Comparison of ENCODE assay signal across 8 mouse cellular contexts in the genomic region with DNA sequence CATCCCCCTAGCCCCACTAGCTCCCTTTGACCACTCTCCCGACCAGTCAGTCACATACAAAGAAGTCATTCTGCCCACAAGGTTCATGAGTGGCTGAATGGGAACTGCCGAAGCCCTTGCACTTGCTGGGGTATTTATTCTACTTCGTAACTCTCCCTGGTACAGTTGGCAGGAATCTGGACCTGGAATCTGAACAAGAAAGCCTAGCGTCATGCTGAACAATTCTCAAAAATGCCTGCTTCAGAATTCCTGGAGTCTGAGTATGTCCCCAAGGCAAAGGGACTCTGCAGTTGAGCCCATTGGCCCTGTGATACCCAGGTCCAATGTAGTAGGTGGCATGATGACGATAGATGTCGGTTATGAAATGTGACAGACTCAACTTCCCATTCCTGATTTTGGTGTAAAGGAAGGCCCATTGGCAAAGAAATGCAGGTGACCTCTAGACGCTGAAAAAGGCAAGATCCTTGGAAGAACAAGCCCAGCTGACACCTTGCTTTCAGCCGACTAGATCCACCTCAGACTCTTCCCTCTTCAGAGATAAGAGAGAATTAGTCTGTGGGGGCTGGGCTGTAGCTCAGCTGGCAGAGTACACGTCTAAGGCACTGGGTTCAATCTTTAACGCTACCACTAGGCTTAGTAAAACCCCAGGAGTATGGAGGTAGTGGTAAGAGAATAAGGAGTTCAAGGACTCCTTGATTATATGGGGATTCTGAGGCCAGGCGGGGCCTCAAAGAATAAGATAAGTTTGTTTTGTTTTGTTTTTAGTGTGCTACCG. TPM values are rescaled to one million over a fixed set of nuclear protein-coding genes. Genes with fewer than 3 reads are reported as not detected.
DNase-seq lines count a peak whose midpoint lies in the region; ATAC-seq and TF ChIP-seq lines count a peak whose summit lies in the region.

No protein-coding gene starts in this region.

- no peak for DNase-seq in kidney, postnatal 0 days (ENCODE audit: low spot score)
- DNase-seq in hindbrain, postnatal 0 days (ENCODE audit: low spot score): no peak
- DNase-seq in gastrocnemius, postnatal 36 days: no peak
- DNase-seq in cerebellum, adult 11-12 months: no peak

- H3K9ac ChIP-seq in kidney, postnatal 0 days (ENCODE audit: low read depth, low read length): no peak overlapping the region
- no peak overlapping the region for H3K9ac ChIP-seq in kidney, embryonic 16.5 days (replicated peaks; ENCODE audit: low read length)
- H3K9ac ChIP-seq in hindbrain, postnatal 0 days (replicated peaks; ENCODE audit: low read length): no peak overlapping the region

- no peak for ATAC-seq in kidney, postnatal 0 days (replicated peaks; ENCODE audit: low FRiP score, low read depth)
- no peak for ATAC-seq in kidney, embryonic 16.5 days (ENCODE audit: low FRiP score, low TSS enrichment)
- ATAC-seq in common myeloid progenitor, adult 5-6 weeks (replicated peaks; ENCODE audit: low read depth, poor library complexity, severe bottlenecking): 0 out of 2 replicates have a peak, but pooled peaks have one; percentile 16
- no peak for ATAC-seq in hindbrain, postnatal 0 days
- ATAC-seq in megakaryocyte-erythroid progenitor cell, adult 5-6 weeks (replicated peaks; ENCODE audit: low FRiP score, low TSS enrichment, poor library complexity, severe bottlenecking): peak; percentile 51
- ATAC-seq in inflammation-experienced regulatory T-cells, adult 6 months: no peak

- TF ChIP-seq CTCF in kidney, postnatal 0 days (IDR thresholded peaks at IDR 0.05; ENCODE audit: low read depth): no peak
- no peak for TF ChIP-seq CTCF in hindbrain, postnatal 0 days (IDR thresholded peaks at IDR 0.05; ENCODE audit: low read depth)

- H3K4me1 ChIP-seq in kidney, postnatal 0 days (replicated peaks; ENCODE audit: insufficient read depth, low read length): peaks cover 10% of the 10 kb centered on the region; the same call in 1 of the 2 replicates
- H3K4me1 ChIP-seq in kidney, embryonic 16.5 days (ENCODE audit: insufficient read depth, low read length): peaks cover 17% of the 10 kb centered on the region
- peaks cover 11% of the 10 kb centered on the region; the same call in 1 of the 2 replicates for H3K4me1 ChIP-seq in hindbrain, postnatal 0 days (ENCODE audit: insufficient read depth, low read length)

- peak overlapping the region; percentile 97; the same call in 1 of the 2 replicates for H3K4me2 ChIP-seq in kidney, postnatal 0 days (ENCODE audit: low read length)
- no peak overlapping the region for H3K4me2 ChIP-seq in kidney, embryonic 16.5 days (replicated peaks; ENCODE audit: low read depth, low read length)
- peak overlapping the region; percentile 36 for H3K4me2 ChIP-seq in hindbrain, postnatal 0 days (ENCODE audit: low read depth, low read length)

- WGBS in kidney, postnatal 0 days: 79% methylated on average over 12 of the region's 12 CpGs
- WGBS in kidney, embryonic 16.5 days: 83% methylated on average over 12 of the region's 12 CpGs
- 75% methylated on average over 12 of the region's 12 CpGs for WGBS in hindbrain, postnatal 0 days

- no peak overlapping the region for H3K4me3 ChIP-seq in kidney, postnatal 0 days (replicated peaks; ENCODE audit: low read depth, low read length)
- no peak overlapping the region for H3K4me3 ChIP-seq in kidney, embryonic 16.5 days (ENCODE audit: low read length)
- no peak overlapping the region for H3K4me3 ChIP-seq in hindbrain, postnatal 0 days (ENCODE audit: low read length)

- H3K27me3 ChIP-seq in kidney, postnatal 0 days (ENCODE audit: insufficient read depth, low read length): no peaks in the 10 kb centered on the region
- H3K27me3 ChIP-seq in kidney, embryonic 16.5 days (ENCODE audit: insufficient read depth, low read length): no peaks in the 10 kb centered on the region
- H3K27me3 ChIP-seq in hindbrain, postnatal 0 days (ENCODE audit: insufficient read depth, low read length): no peaks in the 10 kb centered on the region

- H3K9me3 ChIP-seq in kidney, postnatal 0 days (replicated peaks; ENCODE audit: low read length): no peaks in the 10 kb centered on the region
- no peaks in the 10 kb centered on the region for H3K9me3 ChIP-seq in kidney, embryonic 16.5 days (ENCODE audit: low read length)
- no peaks in the 10 kb centered on the region for H3K9me3 ChIP-seq in hindbrain, postnatal 0 days (ENCODE audit: low read length)

- intact Hi-C loops in gastrocnemius, postnatal 36 days (cut with DNase I): loop anchor here (5.0 kb wide), 1 partner anchor 35 kb away; the partner anchor contains the start of gene 1700030J22Rik

- no peaks in the 10 kb centered on the region for H3K36me3 ChIP-seq in kidney, postnatal 0 days (ENCODE audit: insufficient read depth, low read length)
- peaks cover 16% of the 10 kb centered on the region; the same call in 1 of the 2 replicates for H3K36me3 ChIP-seq in kidney, embryonic 16.5 days (ENCODE audit: insufficient read depth, low read length)
- 0 out of 2 replicates have a peak, but pooled peaks cover 3% of the 10 kb centered on the region for H3K36me3 ChIP-seq in hindbrain, postnatal 0 days (ENCODE audit: insufficient read depth, low read length)

- H3K27ac ChIP-seq in kidney, postnatal 0 days: no peak overlapping the region
- no peak overlapping the region for H3K27ac ChIP-seq in kidney, embryonic 16.5 days (ENCODE audit: low read length)
- no peak overlapping the region for H3K27ac ChIP-seq in hindbrain, postnatal 0 days

RNA-seq across cellular contexts. Expression of gene Atmin, which starts 0.7 kb away (rescaled TPM):
- polyA plus RNA-seq in kidney, postnatal 0 days (2015; fragmentation: Nextera tagmentation; extraction: Ambion mirVana): 9.7 and 10.3 TPM in 2 replicates
- 12.0 and 12.9 TPM in 2 replicates for polyA plus RNA-seq in kidney, embryonic 16.5 days (2015; fragmentation: Nextera tagmentation; extraction: Ambion mirVana)
- total RNA-seq in common myeloid progenitor, adult 5-6 weeks (2017): 10.3 and 17.7 TPM in 2 replicates
- 40.7 and 47.3 TPM in 2 replicates for total RNA-seq in hindbrain, postnatal 0 days (2014; rRNA removed)
- 18.3 and 20.8 TPM in 2 replicates for polyA plus RNA-seq in hindbrain, postnatal 0 days (2015; fragmentation: Nextera tagmentation; extraction: Ambion mirVana)
- total RNA-seq in megakaryocyte-erythroid progenitor cell, adult 5-6 weeks (2014; fragmentation: Nextera tagmentation): 15.5 and 19.7 TPM in 2 replicates
- total RNA-seq in megakaryocyte-erythroid progenitor cell, adult 5-6 weeks (2017): 10.9 and 18.4 TPM in 2 replicates
- 10 to 100 TPM; 16.9 to 18.9 TPM for total RNA-seq in gastrocnemius, postnatal 36 days (2021)
- polyA plus RNA-seq in inflammation-experienced regulatory T-cells, adult 6 months (2017; shearing (Covaris generic)): 1 to 10 TPM; 7.5 to 9.0 (median 7.7) TPM

RNA-seq across cellular contexts. Expression of gene Cenpn, which starts 20.9 kb away (rescaled TPM):
- 18.7 and 21.8 TPM in 2 replicates for polyA plus RNA-seq in kidney, postnatal 0 days (2015; fragmentation: Nextera tagmentation; extraction: Ambion mirVana)
- polyA plus RNA-seq in kidney, embryonic 16.5 days (2015; fragmentation: Nextera tagmentation; extraction: Ambion mirVana): 45.5 and 46.3 TPM in 2 replicates
- 35.8 and 48.2 TPM in 2 replicates for total RNA-seq in common myeloid progenitor, adult 5-6 weeks (2017)
- 4.3 and 4.7 TPM in 2 replicates for total RNA-seq in hindbrain, postnatal 0 days (2014; rRNA removed)
- polyA plus RNA-seq in hindbrain, postnatal 0 days (2015; fragmentation: Nextera tagmentation; extraction: Ambion mirVana): 8.4 and 9.8 TPM in 2 replicates
- 48.4 and 59.1 TPM in 2 replicates for total RNA-seq in megakaryocyte-erythroid progenitor cell, adult 5-6 weeks (2014; fragmentation: Nextera tagmentation)
- total RNA-seq in megakaryocyte-erythroid progenitor cell, adult 5-6 weeks (2017): 44.1 and 44.8 TPM in 2 replicates
- under 1 TPM; 0.56 to 0.64 TPM for total RNA-seq in gastrocnemius, postnatal 36 days (2021)
- polyA plus RNA-seq in inflammation-experienced regulatory T-cells, adult 6 months (2017; shearing (Covaris generic)): 10 to 100 TPM in 1 of 3 experiments, 1 to 10 TPM in 2; 3.3 to 22.4 (median 3.9) TPM

RNA-seq across cellular contexts. Expression of gene Cmc2, which starts 21.2 kb away (rescaled TPM):
- polyA plus RNA-seq in kidney, postnatal 0 days (2015; fragmentation: Nextera tagmentation; extraction: Ambion mirVana): 97.8 and 100 TPM in 2 replicates
- polyA plus RNA-seq in kidney, embryonic 16.5 days (2015; fragmentation: Nextera tagmentation; extraction: Ambion mirVana): 79.4 and 89.3 TPM in 2 replicates
- total RNA-seq in common myeloid progenitor, adult 5-6 weeks (2017): 64.4 and 73.8 TPM in 2 replicates
- 12.6 and 16.8 TPM in 2 replicates for total RNA-seq in hindbrain, postnatal 0 days (2014; rRNA removed)
- 36.3 TPM in 2 replicates for polyA plus RNA-seq in hindbrain, postnatal 0 days (2015; fragmentation: Nextera tagmentation; extraction: Ambion mirVana)
- 45.4 and 48.0 TPM in 2 replicates for total RNA-seq in megakaryocyte-erythroid progenitor cell, adult 5-6 weeks (2014; fragmentation: Nextera tagmentation)
- total RNA-seq in megakaryocyte-erythroid progenitor cell, adult 5-6 weeks (2017): 51.6 and 53.3 TPM in 2 replicates
- total RNA-seq in gastrocnemius, postnatal 36 days (2021): 10 to 100 TPM; 23.1 to 30.7 TPM
- 10 to 100 TPM; 23.1 to 79.6 (median 36.6) TPM for polyA plus RNA-seq in inflammation-experienced regulatory T-cells, adult 6 months (2017; shearing (Covaris generic))

RNA-seq across cellular contexts. Expression of gene 1700030J22Rik, which starts 36.3 kb away (rescaled TPM):
- polyA plus RNA-seq in kidney, postnatal 0 days (2015; fragmentation: Nextera tagmentation; extraction: Ambion mirVana): 1.4 and 1.6 TPM in 2 replicates
- 2.6 and 2.7 TPM in 2 replicates for polyA plus RNA-seq in kidney, embryonic 16.5 days (2015; fragmentation: Nextera tagmentation; extraction: Ambion mirVana)
- 0.05 TPM in 1 of 2 replicates, not detected in the other for total RNA-seq in common myeloid progenitor, adult 5-6 weeks (2017)
- total RNA-seq in hindbrain, postnatal 0 days (2014; rRNA removed): 5.2 and 7.0 TPM in 2 replicates
- 5.7 and 5.8 TPM in 2 replicates for polyA plus RNA-seq in hindbrain, postnatal 0 days (2015; fragmentation: Nextera tagmentation; extraction: Ambion mirVana)
- 0.64 TPM in 1 of 2 replicates, not detected in the other for total RNA-seq in megakaryocyte-erythroid progenitor cell, adult 5-6 weeks (2014; fragmentation: Nextera tagmentation)
- 0.38 TPM in 1 of 2 replicates, not detected in the other for total RNA-seq in megakaryocyte-erythroid progenitor cell, adult 5-6 weeks (2017)
- total RNA-seq in gastrocnemius, postnatal 36 days (2021): under 1 TPM; 0.18 to 0.27 TPM
- polyA plus RNA-seq in inflammation-experienced regulatory T-cells, adult 6 months (2017; shearing (Covaris generic)): under 1 TPM in 1 of 3 experiments, not detected in 2; 0.25 TPM

RNA-seq across cellular contexts. Expression of gene Gcsh, which starts 50.9 kb away (rescaled TPM):
- 233 and 239 TPM in 2 replicates for polyA plus RNA-seq in kidney, postnatal 0 days (2015; fragmentation: Nextera tagmentation; extraction: Ambion mirVana)
- polyA plus RNA-seq in kidney, embryonic 16.5 days (2015; fragmentation: Nextera tagmentation; extraction: Ambion mirVana): 191 and 203 TPM in 2 replicates
- total RNA-seq in common myeloid progenitor, adult 5-6 weeks (2017): 76.5 and 87.6 TPM in 2 replicates
- 41.0 and 44.6 TPM in 2 replicates for total RNA-seq in hindbrain, postnatal 0 days (2014; rRNA removed)
- 128 and 131 TPM in 2 replicates for polyA plus RNA-seq in hindbrain, postnatal 0 days (2015; fragmentation: Nextera tagmentation; extraction: Ambion mirVana)
- total RNA-seq in megakaryocyte-erythroid progenitor cell, adult 5-6 weeks (2014; fragmentation: Nextera tagmentation): 71.7 and 72.1 TPM in 2 replicates
- total RNA-seq in megakaryocyte-erythroid progenitor cell, adult 5-6 weeks (2017): 80.8 and 95.0 TPM in 2 replicates
- 10 to 100 TPM; 35.7 to 39.4 TPM for total RNA-seq in gastrocnemius, postnatal 36 days (2021)
- 10 to 100 TPM; 23.8 to 29.5 (median 24.6) TPM for polyA plus RNA-seq in inflammation-experienced regulatory T-cells, adult 6 months (2017; shearing (Covaris generic))

Comparison
In these comparisons a context has a peak if more than half of its experiments do, and no peak if none do; other contexts are left out.
1. ATAC-seq: peak in common myeloid progenitor, adult 5-6 weeks (single experiment) and megakaryocyte-erythroid progenitor cell, adult 5-6 weeks (single experiment); none in kidney, postnatal 0 days (single experiment), kidney, embryonic 16.5 days (single experiment), hindbrain, postnatal 0 days (single experiment) and inflammation-experienced regulatory T-cells, adult 6 months (single experiment).